Mouse (Mus musculus): ENCODE results near the gene Gpr108. TPM values are rescaled to one million over a fixed set of nuclear protein-coding genes. Genes with fewer than 3 reads are reported as not detected.
"Not testable (repeated sequence)": the region's sequence is repeated elsewhere in the genome, so short reads cannot be mapped to it uniquely, and the experiment has no call there.

Gene Gpr108
- polyA plus RNA-seq, 1 experiment from 2014 or later = 50.3 TPM

DNA sequence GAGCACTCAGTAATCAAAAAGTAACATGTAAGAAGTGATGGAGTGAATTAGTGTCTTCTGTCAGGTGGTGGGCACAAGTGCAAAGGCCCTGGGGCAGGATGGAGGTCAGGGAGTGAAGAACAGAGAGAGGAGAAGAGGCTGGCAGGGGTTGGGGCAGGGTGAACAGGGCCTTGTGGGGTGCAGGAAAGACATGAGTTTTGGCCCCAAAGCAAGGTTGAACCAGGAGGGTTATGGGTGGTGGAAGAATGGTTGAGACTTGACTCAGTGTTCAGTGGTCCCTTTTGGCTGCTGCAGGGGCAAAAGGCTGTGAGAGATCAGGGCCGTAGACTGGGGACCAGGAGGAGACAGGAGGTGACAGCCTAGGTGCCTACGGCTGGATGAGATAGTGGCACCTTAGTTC, 30.3 kb upstream of the Gpr108 start:
- Histone ChIP-seq H3K36me3 (ENCODE audit: inconsistent target) (no peaks in the 10 kb centered on the region; the same call in 1 of the 2 replicates), H3K4me3 (ENCODE audit: inconsistent target) (no peak overlapping the region), H3K79me2 (ENCODE audit: inconsistent target) (peaks cover 60% of the 10 kb centered on the region), H3K27ac (peak overlapping the region; percentile 97)
- WGBS (ENCODE audit: missing documents) = 17% methylated on average over 2 of the region's 2 CpGs

DNA sequence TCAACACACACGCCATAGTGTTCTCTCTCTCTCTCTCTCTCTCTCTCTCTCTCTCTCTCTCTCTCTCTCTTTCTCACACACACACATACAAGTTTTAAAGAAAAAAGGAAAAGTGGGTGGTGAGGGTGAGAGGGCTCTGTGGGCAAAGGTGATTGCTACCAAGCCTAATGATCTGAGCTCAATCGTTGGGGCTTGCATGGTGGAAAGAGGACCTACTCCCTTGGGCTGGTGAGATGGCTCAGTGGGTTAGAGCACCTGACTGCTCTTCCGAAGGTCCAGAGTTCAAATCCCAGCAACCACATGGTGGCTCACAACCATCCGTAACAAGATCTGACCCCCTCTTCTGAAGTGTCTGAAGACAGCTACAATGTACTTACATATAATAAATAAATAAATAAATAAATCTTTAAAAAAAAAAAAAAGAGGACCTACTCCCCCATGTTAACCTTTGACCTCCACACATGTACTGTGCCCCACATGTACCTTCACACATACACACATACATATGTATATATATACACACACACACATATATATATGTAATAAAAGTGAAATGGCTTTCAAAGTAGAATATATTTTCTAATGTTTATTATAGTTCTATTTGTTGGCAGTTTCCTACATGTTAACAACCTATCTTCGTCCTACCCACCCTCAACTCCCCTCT, 29.5 kb upstream of the Gpr108 start:
- Histone ChIP-seq H3K27ac (0 out of 2 replicates have a peak overlapping the region, but pooled peaks have one; percentile 97), H3K79me2 (ENCODE audit: inconsistent target) (peaks cover 52% of the 10 kb centered on the region)
- 85% methylated on average over 3 of the region's 5 CpGs for WGBS (ENCODE audit: missing documents)
- not testable (repeated sequence) for H3K4me3 ChIP-seq (ENCODE audit: inconsistent target); H3K36me3 ChIP-seq (ENCODE audit: inconsistent target)

DNA sequence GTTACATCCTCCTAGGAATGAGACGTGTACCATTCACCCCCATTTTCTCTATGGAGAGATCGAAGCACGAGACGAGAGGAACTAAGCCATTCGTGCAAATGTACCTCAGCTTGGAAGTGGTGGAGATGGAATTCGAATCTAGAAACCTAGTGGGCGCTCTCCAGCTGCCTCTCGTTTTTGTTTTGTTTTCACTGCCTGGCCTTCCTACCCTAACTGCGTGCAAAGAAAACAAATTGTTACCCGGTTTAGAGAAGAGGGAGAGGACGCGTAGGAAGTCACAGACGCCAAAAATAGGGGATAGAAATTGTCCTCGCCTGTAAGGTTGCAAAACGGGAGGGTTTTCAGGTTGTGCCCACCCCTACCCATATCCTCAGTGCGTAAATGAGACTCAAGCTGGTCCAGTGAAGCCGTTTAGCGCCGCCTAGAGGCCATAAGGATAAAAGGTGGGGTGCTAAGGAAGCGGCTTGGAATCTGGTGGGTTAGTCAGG, 28.4 kb upstream of the Gpr108 start:
- 1% methylated on average over 20 of the region's 20 CpGs for WGBS (ENCODE audit: missing documents)

DNA sequence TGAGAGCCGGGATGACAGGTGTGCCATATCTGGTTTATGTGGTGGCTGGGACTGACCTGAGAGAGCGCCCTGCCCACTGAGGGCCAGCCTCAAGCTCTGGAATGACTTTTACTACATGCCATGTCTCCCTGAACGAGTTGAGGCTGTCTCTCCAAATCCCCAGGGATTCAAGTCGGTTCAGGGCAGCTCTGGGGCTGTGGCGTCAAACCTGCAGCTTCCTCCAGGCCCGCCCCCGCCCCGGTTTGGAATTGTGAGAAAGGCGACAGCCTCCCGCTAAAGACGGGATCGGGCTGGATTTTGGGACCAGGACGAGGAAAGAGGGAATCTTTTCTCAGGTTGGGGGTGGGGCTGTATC, 27.7 kb upstream of the Gpr108 start:
- no peaks in the 10 kb centered on the region for H3K36me3 ChIP-seq (ENCODE audit: inconsistent target)

More for the DNA sequence above, 28.4 kb upstream of the Gpr108 start:
- Histone ChIP-seq H3K79me2 (ENCODE audit: inconsistent target) (peaks cover 41% of the 10 kb centered on the region), H3K36me3 (ENCODE audit: inconsistent target) (no peaks in the 10 kb centered on the region), H3K27ac (peak overlapping the region; percentile 72), H3K4me3 (ENCODE audit: inconsistent target) (peak overlapping the region; percentile 76)

DNA sequence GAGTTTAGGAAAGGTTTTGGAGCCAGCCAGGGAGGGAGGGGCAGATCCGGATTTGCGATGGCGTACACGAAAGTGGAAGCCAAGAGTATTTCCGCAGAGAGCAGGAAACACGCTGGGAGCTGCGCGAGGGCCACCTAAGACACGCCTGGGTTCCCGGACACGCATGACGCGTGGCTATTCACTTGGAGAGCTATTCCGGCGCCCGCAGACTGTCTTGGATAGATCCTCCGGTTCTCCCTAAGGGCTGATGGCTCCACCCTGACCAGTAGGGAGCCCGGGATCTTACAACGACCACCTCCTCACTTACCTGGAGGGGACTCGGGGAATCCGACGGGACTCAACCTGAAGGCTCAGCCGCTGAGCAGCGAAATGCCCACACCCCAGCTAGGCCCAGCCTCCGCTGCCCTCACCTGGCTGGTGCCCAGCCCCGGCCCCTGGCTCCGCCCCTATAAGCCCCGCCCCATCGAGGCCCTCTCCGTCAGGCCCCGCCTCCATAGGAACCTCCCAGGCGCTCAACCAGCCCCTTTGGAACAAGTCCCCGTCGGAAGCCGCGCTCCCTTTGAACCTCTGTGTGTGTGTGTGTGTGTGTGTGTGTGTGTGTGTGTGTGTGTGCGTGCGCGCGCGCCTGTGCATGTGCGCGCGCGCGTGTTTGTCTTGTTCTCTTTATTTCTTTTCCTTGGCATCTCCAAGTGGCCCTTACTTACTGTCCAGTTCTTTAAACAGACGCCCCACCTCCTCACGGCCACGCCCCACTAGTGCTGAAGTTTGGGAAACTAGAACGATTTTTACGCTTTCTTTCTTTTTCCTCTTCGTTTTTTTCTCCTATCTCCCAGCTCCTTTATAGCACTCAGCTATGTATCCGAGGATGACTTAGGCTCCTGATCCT, 27.1 kb upstream of the Gpr108 start:
- WGBS (ENCODE audit: missing documents) = under 1% methylated on average over 46 of the region's 53 CpGs

More for the DNA sequence above, 27.7 kb upstream of the Gpr108 start:
- 7% methylated on average over 12 of the region's 13 CpGs for WGBS (ENCODE audit: missing documents)
- H3K79me2 ChIP-seq (ENCODE audit: inconsistent target) = peaks cover 34% of the 10 kb centered on the region
- peak overlapping the region; percentile 76 for H3K4me3 ChIP-seq (ENCODE audit: inconsistent target)
- H3K27ac ChIP-seq = peak overlapping the region; percentile 72

DNA sequence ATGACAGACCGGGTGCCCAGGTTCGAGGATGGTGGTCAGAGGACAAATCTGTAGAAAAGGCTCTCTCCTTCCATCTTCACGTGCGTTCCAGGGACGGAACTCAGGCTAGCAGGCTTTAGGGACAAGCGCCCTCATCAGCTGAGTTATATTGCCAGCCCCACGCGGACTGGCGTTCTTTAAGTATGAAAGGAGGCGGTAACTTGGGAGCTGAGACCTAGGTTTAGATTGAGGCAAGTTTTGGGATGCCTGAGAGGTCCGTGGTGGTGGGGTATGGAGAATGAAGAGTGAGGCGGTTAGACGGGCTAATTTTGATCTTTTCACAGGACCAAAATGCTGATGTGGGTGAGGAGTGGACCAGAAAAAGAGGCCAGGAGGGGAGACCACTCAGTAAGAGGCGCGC, 26.4 kb upstream of the Gpr108 start:
- Histone ChIP-seq H3K36me3 (ENCODE audit: inconsistent target) (no peaks in the 10 kb centered on the region), H3K4me3 (ENCODE audit: inconsistent target) (peak overlapping the region; percentile 76), H3K27ac (peak overlapping the region; percentile 68), H3K79me2 (ENCODE audit: inconsistent target) (peaks cover 22% of the 10 kb centered on the region)
- WGBS (ENCODE audit: missing documents) = 5% methylated on average over 15 of the region's 15 CpGs

More for the DNA sequence above, 27.1 kb upstream of the Gpr108 start:
- Histone ChIP-seq H3K79me2 (ENCODE audit: inconsistent target) (peaks cover 28% of the 10 kb centered on the region), H3K36me3 (ENCODE audit: inconsistent target) (no peaks in the 10 kb centered on the region), H3K4me3 (ENCODE audit: inconsistent target) (peak overlapping the region; percentile 76), H3K27ac (peak overlapping the region; percentile 72)

DNA sequence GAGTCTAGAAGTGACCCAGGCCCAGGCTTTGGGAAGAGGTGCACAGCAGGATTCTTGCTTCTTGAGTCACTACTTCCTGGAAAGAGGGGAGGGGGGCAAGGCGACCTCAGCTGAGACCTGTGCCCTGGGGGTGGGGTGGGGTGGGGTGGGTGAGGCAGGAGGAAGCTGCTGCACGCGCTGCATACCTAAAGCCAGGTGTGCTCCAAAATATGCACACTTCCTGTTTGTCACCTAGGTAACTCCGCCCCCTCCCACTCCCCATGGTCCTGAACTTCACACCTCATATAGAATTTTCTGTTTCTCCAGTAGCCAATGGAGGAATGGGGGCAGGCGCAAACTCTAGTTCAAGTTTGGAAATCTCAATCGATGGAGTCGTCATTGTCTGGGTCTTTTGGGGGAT, 25.6 kb upstream of the Gpr108 start:
- H3K4me3 ChIP-seq (ENCODE audit: inconsistent target) = no peak overlapping the region
- H3K27ac ChIP-seq = no peak overlapping the region
- H3K36me3 ChIP-seq (ENCODE audit: inconsistent target) = no peaks in the 10 kb centered on the region
- 75% methylated on average over 4 of the region's 7 CpGs for WGBS (ENCODE audit: missing documents)
- peaks cover 13% of the 10 kb centered on the region; the same call in 1 of the 2 replicates for H3K79me2 ChIP-seq (ENCODE audit: inconsistent target)

DNA sequence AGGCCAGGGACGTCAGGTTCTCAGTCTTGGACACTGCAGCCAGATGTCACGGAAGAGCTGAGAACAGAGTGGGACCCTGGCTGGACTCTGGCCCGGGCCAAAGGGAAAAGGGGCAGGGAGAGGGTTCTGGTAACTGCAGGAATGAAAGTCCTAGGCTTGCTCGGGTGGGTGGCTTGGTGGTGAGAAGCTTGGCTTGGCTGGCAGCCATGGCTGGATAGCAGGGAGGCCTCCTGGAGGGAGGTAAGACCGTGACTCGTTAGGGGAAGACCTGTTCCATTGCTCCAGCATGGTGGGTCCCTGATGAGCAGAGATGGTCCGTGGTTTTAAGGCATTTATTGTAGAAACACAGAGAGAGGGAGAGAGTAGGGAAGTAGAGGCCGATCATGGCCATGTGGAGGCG, 23.1 kb upstream of the Gpr108 start:
- WGBS (ENCODE audit: missing documents) = 64% methylated on average over 6 of the region's 9 CpGs
- peaks cover 6% of the 10 kb centered on the region; the same call in 1 of the 2 replicates for H3K79me2 ChIP-seq (ENCODE audit: inconsistent target)
- no peak overlapping the region for H3K4me3 ChIP-seq (ENCODE audit: inconsistent target)
- no peak overlapping the region for H3K27ac ChIP-seq
- H3K36me3 ChIP-seq (ENCODE audit: inconsistent target) = no peaks in the 10 kb centered on the region

DNA sequence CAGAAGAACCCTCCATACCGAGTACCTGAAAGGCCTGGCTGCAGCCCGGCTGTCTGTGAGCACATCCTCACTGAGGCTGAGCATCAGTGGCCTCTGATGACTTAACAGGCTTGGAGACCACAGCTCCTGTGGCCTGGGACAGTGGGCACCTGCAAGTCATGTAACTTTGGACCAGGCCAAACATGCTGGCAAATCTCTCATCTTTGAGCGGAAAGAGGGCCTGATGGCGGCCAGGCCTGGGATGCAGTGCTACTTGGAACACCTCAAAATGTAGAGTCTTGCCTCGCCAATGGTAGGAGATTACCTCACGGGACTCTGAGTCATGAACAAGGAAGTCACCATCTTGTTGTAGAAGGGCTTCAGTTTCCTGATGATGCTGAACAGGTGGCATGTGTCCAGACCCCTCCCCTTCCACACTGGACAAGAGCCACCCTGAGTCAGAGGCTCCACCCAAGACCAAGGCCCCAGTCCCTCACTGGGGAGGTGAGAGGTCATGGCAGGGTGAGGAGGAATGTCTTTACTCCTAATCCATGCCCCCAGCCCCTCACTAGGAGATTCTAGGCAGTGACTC, 19.4 kb upstream of the Gpr108 start:
- Histone ChIP-seq H3K36me3 (ENCODE audit: inconsistent target) (0 out of 2 replicates have a peak, but pooled peaks cover 5% of the 10 kb centered on the region), H3K27ac (no peak overlapping the region), H3K4me3 (ENCODE audit: inconsistent target) (no peak overlapping the region), H3K79me2 (ENCODE audit: inconsistent target) (no peaks in the 10 kb centered on the region)
- WGBS (ENCODE audit: missing documents) = 93% methylated on average over 6 of the region's 6 CpGs

DNA sequence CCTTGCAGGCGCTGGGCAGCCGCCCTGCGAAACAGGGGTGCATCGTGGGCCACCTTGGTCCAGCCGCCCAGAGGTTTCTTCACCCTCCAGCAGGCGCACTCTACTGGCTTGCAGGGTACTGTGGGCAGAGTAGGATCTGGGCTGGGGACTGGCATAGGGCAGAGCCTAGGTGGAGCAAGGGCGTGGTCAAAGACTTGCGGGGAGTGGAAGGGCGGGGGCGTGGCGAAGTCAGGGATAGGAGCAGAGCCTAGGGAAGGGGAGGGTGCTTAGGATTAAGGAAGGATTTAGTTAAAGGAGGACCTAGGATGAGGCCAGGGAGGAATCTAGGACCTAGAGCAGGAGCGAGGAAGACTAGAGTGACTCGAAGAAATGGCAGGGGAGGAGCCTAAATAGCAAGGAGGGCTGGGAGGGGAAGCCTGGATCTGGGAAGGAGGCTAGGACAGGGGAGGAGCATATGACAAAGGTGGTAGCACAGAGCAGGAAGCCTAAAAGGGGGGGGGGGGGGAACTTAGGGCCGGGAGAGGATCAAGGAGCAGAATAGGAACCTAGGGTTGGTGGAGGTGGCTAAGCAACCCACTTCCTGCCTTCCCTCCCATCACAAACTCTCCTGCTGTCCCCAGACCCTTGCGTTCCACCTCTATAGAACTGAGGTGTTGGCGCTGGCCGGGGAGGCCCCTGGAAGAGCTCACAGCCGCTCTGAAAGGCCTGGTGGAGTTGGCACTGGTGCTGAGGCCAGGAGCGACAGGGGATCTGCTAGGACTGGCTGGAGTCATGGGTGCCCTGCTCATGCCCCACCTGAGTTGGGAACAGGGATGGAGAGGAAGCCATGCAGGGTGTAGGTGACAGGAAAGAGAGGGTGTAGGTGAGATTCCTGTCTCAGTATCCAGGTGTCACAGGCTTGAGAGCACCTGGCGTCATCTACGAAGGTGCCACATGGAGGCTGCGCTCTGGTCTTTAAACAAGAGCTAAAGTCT, 17.0 kb upstream of the Gpr108 start:
- Histone ChIP-seq H3K79me2 (ENCODE audit: inconsistent target) (no peaks in the 10 kb centered on the region), H3K36me3 (ENCODE audit: inconsistent target) (peaks cover 20% of the 10 kb centered on the region; the same call in 1 of the 2 replicates), H3K27ac (no peak overlapping the region), H3K4me3 (ENCODE audit: inconsistent target) (no peak overlapping the region)
- 37% methylated on average over 21 of the region's 22 CpGs for WGBS (ENCODE audit: missing documents)

DNA sequence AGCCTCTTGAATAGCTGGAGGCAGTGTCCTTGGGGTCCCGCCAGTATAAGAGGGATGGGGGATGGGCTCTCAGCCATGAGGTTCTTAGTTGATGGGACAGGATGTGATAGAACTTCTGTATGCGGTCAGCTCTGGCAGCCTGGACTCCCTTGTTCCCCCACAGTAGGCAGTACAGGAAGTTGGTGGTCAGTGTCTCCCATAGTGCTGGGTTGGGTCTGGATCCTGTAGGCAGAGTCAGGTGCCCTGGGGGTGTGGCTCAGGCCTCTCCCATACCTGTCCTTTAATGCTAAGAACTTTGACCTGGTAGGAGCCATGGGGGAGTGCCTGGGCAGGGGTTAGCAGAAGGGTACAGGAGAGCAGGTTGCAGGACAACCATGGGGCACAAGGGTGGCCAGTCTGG, 15.9 kb upstream of the Gpr108 start:
- Histone ChIP-seq H3K79me2 (ENCODE audit: inconsistent target) (no peaks in the 10 kb centered on the region), H3K36me3 (ENCODE audit: inconsistent target) (peaks cover 23% of the 10 kb centered on the region; the same call in 1 of the 2 replicates), H3K4me3 (ENCODE audit: inconsistent target) (no peak overlapping the region), H3K27ac (no peak overlapping the region)
- 12% methylated on average over 2 of the region's 2 CpGs for WGBS (ENCODE audit: missing documents)

DNA sequence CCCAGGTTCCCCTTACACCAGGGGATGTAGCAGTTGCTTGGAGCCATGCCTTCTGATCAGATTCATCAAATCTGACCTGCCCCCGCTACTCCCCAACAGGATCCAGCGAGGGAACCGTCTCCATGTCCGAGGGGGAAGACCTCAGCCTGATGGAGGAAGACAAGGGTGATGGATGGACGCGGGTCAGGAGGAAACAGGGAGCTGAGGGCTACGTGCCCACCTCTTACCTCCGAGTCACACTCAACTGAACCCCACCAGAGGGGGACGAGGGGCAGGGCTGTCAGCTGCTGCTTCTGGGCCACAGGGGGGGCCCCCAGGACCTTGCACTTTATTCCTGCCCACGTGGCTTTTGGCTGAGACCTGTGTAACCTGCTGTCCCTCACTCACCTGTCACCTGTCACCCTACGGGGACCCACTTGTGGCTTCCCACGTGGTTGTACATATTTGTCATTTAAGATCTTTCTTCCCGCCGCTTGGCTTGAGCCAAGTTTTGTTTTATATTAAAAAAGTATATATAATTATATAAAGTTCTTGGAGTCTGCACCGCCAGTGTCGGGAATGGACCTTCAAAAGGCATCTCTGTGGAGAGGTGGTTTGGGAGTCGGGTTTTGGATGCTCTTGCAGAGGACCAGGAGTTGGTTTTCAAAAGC, 14.8 kb upstream of the Gpr108 start:
- WGBS (ENCODE audit: missing documents) = 88% methylated on average over 15 of the region's 17 CpGs
- H3K79me2 ChIP-seq (ENCODE audit: inconsistent target) = no peaks in the 10 kb centered on the region
- no peak overlapping the region for H3K27ac ChIP-seq
- H3K36me3 ChIP-seq (ENCODE audit: inconsistent target) = peaks cover 35% of the 10 kb centered on the region; the same call in 1 of the 2 replicates
- H3K4me3 ChIP-seq (ENCODE audit: inconsistent target) = no peak overlapping the region

DNA sequence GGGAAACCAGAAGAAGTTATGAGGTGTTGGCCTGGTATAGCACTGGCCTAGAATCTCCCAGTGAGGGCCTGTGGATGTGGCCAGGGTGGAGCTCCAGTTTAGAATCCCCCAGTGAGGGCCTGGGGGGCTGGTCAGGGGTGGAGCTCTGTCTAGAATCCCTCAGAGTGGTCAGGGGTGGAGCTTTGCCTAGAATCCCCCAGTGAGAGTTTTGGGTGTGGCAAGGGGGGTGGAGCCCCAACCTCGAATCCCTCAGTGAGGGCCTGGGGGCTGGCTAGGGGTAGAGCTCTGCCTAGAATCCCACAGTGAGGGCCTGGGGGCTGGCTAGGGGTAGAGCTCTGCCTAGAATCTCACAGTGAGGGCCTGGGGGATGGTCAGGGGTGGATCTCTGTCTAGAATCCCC, 13.6 kb upstream of the Gpr108 start:
- Histone ChIP-seq H3K27ac (no peak overlapping the region), H3K36me3 (ENCODE audit: inconsistent target) (peaks cover 42% of the 10 kb centered on the region), H3K79me2 (ENCODE audit: inconsistent target) (no peaks in the 10 kb centered on the region), H3K4me3 (ENCODE audit: inconsistent target) (no peak overlapping the region)
- WGBS (ENCODE audit: missing documents) = 85% methylated on average over 1 of the region's 1 CpGs

Data from macrophage (primary cell).